Mouse (Mus musculus): ENCODE results near the gene Ism1. TPM values are rescaled to one million over a fixed set of nuclear protein-coding genes. Genes with fewer than 3 reads are reported as not detected.

The Ism1 gene
- 2.9 and 3.1 TPM in 2 replicates for polyA plus RNA-seq (2011; ENCODE audit: insufficient read depth, insufficient read length, low replicate concordance, missing spikeins)

GRCm38 (mm10) chr2:139677809-139678274 is at the start of gene Ism1:
Gene Ism1, plus strand, starts transcription at chr2:139678178.
- no peaks in the 10 kb centered on the region for H3K4me1 ChIP-seq (ENCODE audit: control insufficient read depth, insufficient read depth, low read length)
- H3K4me3 ChIP-seq (replicated peaks; ENCODE audit: control insufficient read depth, low read depth, low read length), result no peak within 1 kb of the TSS
- no peak within 1 kb of the TSS; the same call in 1 of the 2 replicates for H3K27ac ChIP-seq (ENCODE audit: control insufficient read depth, insufficient read depth, low read depth, low read length, poor library complexity)
- TF ChIP-seq CTCF (IDR thresholded peaks at IDR 0.05; ENCODE audit: control insufficient read depth, insufficient read depth, low read length), result no peak
- TF ChIP-seq POLR2A (IDR thresholded peaks at IDR 0.05; ENCODE audit: borderline replicate concordance, control insufficient read depth, low read depth, low read length), result no peak
- whole genome bisulfite sequencing, result under 1% methylated on average over 39 of the region's 39 CpGs

DNA sequence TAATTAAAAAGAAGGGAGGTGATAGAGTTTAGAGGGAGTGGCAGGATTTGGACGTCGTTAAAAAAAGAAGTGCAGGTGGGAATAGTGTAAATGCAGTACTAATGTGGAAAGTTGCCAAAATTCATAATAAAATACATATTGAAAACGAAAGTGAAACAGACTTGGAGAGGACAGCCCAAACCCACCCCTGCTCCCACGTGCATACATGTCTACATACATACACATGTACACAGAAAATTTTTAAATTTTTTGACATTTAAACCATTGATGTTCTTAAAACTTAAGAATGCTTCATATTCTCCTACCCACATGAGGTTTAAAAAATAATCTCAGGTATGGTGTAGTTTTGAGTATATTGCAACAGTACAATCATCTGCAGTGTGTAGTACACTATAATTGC is 49.2 kb upstream of the Ism1 start:
- no peak for TF ChIP-seq CTCF (IDR thresholded peaks at IDR 0.05; ENCODE audit: control insufficient read depth, insufficient read depth, low read length)
- TF ChIP-seq POLR2A (IDR thresholded peaks at IDR 0.05; ENCODE audit: borderline replicate concordance, control insufficient read depth, low read depth, low read length), result no peak
- H3K4me1 ChIP-seq (ENCODE audit: control insufficient read depth, insufficient read depth, low read length), result no peaks in the 10 kb centered on the region
- no peak overlapping the region for H3K27ac ChIP-seq (ENCODE audit: control insufficient read depth, insufficient read depth, low read depth, low read length, poor library complexity)
- no peak overlapping the region for H3K4me3 ChIP-seq (replicated peaks; ENCODE audit: control insufficient read depth, low read depth, low read length)
- 25% methylated on average over 4 of the region's 4 CpGs for WGBS

DNA sequence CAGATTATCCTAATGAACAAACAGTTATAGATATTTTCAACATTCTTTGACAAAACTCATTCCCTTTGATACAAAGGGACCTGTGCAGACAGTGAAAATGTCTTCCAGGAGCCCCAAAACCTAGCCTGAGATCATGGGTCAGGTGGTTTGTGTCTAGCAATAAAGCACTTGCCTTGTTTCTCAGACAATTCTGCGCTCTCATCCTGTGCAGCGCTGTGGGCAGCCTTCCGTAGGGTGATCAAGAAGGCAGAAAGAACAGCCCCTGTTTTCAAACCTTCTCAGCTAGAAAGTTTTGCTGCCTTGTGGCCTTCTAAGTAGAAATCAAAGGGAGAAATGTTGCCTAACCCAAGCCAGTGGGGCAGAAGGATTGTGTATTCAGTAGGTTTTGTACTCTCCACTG is 48.3 kb upstream of the Ism1 start:
- Histone ChIP-seq H3K27ac (ENCODE audit: control insufficient read depth, insufficient read depth, low read depth, low read length, poor library complexity) (no peak overlapping the region), H3K4me3 (replicated peaks; ENCODE audit: control insufficient read depth, low read depth, low read length) (no peak overlapping the region), H3K4me1 (ENCODE audit: control insufficient read depth, insufficient read depth, low read length) (no peaks in the 10 kb centered on the region)
- WGBS, result 85% methylated on average over 3 of the region's 3 CpGs
- TF ChIP-seq POLR2A (IDR thresholded peaks at IDR 0.05; ENCODE audit: borderline replicate concordance, control insufficient read depth, low read depth, low read length), result no peak
- TF ChIP-seq CTCF (IDR thresholded peaks at IDR 0.05; ENCODE audit: control insufficient read depth, insufficient read depth, low read length), result no peak

DNA sequence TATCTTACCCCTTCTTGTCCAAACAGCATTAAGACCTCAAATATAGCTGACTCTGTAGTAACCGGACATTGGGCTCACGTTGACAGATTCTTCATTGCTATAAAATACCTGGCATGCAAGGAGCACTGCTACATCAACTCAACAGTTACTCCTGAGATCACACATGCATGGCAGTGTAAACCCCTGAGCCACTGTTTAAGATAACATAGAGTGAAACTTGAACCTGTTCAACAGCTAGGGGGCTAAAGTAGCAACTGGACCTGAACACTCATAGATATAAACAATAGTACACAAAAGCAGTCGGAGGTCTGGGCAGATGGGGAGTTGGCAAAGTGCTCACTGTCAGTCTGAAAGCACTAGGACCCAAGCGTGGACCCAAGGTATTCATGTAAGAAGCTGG is 43.5 kb upstream of the Ism1 start:
- TF ChIP-seq POLR2A (IDR thresholded peaks at IDR 0.05; ENCODE audit: borderline replicate concordance, control insufficient read depth, low read depth, low read length) (no peak), CTCF (IDR thresholded peaks at IDR 0.05; ENCODE audit: control insufficient read depth, insufficient read depth, low read length) (no peak)
- no peaks in the 10 kb centered on the region for H3K4me1 ChIP-seq (ENCODE audit: control insufficient read depth, insufficient read depth, low read length)
- no peak overlapping the region for H3K4me3 ChIP-seq (replicated peaks; ENCODE audit: control insufficient read depth, low read depth, low read length)
- H3K27ac ChIP-seq (ENCODE audit: control insufficient read depth, insufficient read depth, low read depth, low read length, poor library complexity), result no peak overlapping the region
- WGBS, result 74% methylated on average over 4 of the region's 4 CpGs

- Histone ChIP-seq H3K27ac (ENCODE audit: control insufficient read depth, insufficient read depth, low read depth, low read length, poor library complexity) (no peak overlapping the region), H3K4me3 (replicated peaks; ENCODE audit: control insufficient read depth, low read depth, low read length) (no peak overlapping the region), H3K4me1 (ENCODE audit: control insufficient read depth, insufficient read depth, low read length) (no peaks in the 10 kb centered on the region)
- WGBS, result 55% methylated on average over 2 of the region's 2 CpGs
- TF ChIP-seq CTCF (IDR thresholded peaks at IDR 0.05; ENCODE audit: control insufficient read depth, insufficient read depth, low read length) (no peak), POLR2A (IDR thresholded peaks at IDR 0.05; ENCODE audit: borderline replicate concordance, control insufficient read depth, low read depth, low read length) (no peak)
These were observed 40.1 kb upstream of the Ism1 start for GRCm38 (mm10) chr2:139637861-139638260.

- Histone ChIP-seq H3K4me1 (ENCODE audit: control insufficient read depth, insufficient read depth, low read length) (no peaks in the 10 kb centered on the region), H3K27ac (ENCODE audit: control insufficient read depth, insufficient read depth, low read depth, low read length, poor library complexity) (no peak overlapping the region), H3K4me3 (replicated peaks; ENCODE audit: control insufficient read depth, low read depth, low read length) (no peak overlapping the region)
- 71% methylated on average over 7 of the region's 7 CpGs for WGBS
- TF ChIP-seq CTCF (IDR thresholded peaks at IDR 0.05; ENCODE audit: control insufficient read depth, insufficient read depth, low read length), result no peak
- no peak for TF ChIP-seq POLR2A (IDR thresholded peaks at IDR 0.05; ENCODE audit: borderline replicate concordance, control insufficient read depth, low read depth, low read length)
These were observed 36.1 kb upstream of the Ism1 start for GRCm38 (mm10) chr2:139641757-139642385.

DNA sequence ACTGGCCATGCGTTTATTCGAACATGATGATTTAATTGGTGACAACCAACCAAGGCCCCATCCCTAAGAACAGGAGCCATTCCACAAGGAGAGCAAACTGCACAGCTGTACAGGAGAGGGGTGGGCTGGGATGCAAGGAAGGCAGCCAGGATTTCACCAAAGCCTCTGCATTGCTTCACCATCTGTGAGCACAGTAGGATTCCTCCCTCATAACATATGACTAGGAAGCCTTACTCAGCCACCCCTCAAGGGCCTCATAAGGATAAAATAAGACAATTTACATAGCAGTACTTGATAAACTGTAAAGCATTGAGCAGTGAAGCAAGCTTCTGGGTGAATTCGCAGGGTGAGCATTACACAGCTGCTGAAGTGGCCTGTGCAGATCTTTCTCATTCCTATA is 28.5 kb upstream of the Ism1 start:
- WGBS, result 81% methylated on average over 3 of the region's 3 CpGs
- H3K4me3 ChIP-seq (replicated peaks; ENCODE audit: control insufficient read depth, low read depth, low read length), result no peak overlapping the region
- H3K4me1 ChIP-seq (ENCODE audit: control insufficient read depth, insufficient read depth, low read length), result no peaks in the 10 kb centered on the region
- no peak overlapping the region for H3K27ac ChIP-seq (ENCODE audit: control insufficient read depth, insufficient read depth, low read depth, low read length, poor library complexity)
- TF ChIP-seq POLR2A (IDR thresholded peaks at IDR 0.05; ENCODE audit: borderline replicate concordance, control insufficient read depth, low read depth, low read length) (no peak), CTCF (IDR thresholded peaks at IDR 0.05; ENCODE audit: control insufficient read depth, insufficient read depth, low read length) (no peak)

- no peak overlapping the region for H3K27ac ChIP-seq (ENCODE audit: control insufficient read depth, insufficient read depth, low read depth, low read length, poor library complexity)
- H3K4me1 ChIP-seq (ENCODE audit: control insufficient read depth, insufficient read depth, low read length), result no peaks in the 10 kb centered on the region
- TF ChIP-seq POLR2A (IDR thresholded peaks at IDR 0.05; ENCODE audit: borderline replicate concordance, control insufficient read depth, low read depth, low read length) (no peak), CTCF (IDR thresholded peaks at IDR 0.05; ENCODE audit: control insufficient read depth, insufficient read depth, low read length) (no peak)
- 61% methylated on average over 4 of the region's 4 CpGs for WGBS
- no peak overlapping the region for H3K4me3 ChIP-seq (replicated peaks; ENCODE audit: control insufficient read depth, low read depth, low read length)
These were observed 21.2 kb upstream of the Ism1 start for GRCm38 (mm10) chr2:139656750-139657149.
